In the genomic region with DNA sequence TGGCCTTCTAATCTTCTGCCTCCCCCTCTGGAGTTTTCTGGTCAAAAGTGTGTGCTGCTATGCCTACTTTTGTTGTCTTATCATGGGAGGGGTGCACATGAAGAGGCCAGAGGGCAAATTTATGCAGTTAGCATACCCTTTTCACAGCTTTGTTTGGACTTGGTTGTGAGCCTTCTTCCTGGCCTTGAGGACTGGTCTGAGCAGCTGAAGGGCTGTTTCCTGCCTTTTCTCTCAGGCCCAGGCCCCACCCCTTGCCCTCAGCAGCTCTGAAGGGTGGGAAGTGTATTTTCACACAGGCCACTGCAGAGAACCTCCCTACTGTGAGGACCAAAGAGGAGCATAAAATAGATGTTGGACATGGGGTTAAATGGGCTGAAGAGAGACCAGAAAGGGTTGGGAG, we compare ENCODE assay signal across 11 mouse cellular contexts. TPM values are rescaled to one million over a fixed set of nuclear protein-coding genes. Genes with fewer than 3 reads are reported as not detected.
DNase-seq lines count a peak whose midpoint lies in the region; ATAC-seq and TF ChIP-seq lines count a peak whose summit lies in the region.
"Had no signal": no experiment of that assay in that cellular context is flagged by ENCODE, and none has a peak within 500 bp of the region (broad histone marks: within the 10 kb centered on the region; RNA-seq: fewer than 3 reads in every experiment).

No protein-coding gene starts in this region.

- no peak for TF ChIP-seq EP300 in heart, postnatal 0 days (IDR thresholded peaks at IDR 0.05; ENCODE audit: low read depth)

- ATAC-seq in heart, postnatal 0 days (ENCODE audit: insufficient read depth, low read depth) = no peak
- no peak for ATAC-seq in lung, embryonic 16.5 days (ENCODE audit: low read depth)
- ATAC-seq in hindbrain, embryonic 13.5 days (ENCODE audit: low FRiP score) = no peak
- ATAC-seq: inflammation-experienced regulatory T-cells, adult 6 months had no signal

- H3K36me3 ChIP-seq in heart, postnatal 0 days (replicated peaks; ENCODE audit: control insufficient read depth, insufficient read depth, low read length) = no peaks in the 10 kb centered on the region
- no peaks in the 10 kb centered on the region for H3K36me3 ChIP-seq in lung, embryonic 16.5 days (ENCODE audit: control insufficient read depth, insufficient read depth, low read length)
- no peaks in the 10 kb centered on the region for H3K36me3 ChIP-seq in hindbrain, embryonic 13.5 days
- H3K36me3 ChIP-seq: limb, embryonic 12.5 days had no signal

- DNase-seq in adrenal gland, postnatal 36 days = peak; percentile 50 to 67
- no peak for DNase-seq in adrenal gland, adult 18-20 months (ENCODE audit: low spot score in 2 of 2)
- DNase-seq in lung, adult 2 months = no peak
- DNase-seq in lung, postnatal 25 days (ENCODE audit: low spot score) = no peak
- DNase-seq in heart, postnatal 0 days (ENCODE audit: low spot score) = no peak
- no peak for DNase-seq in urinary bladder, adult 2 months (ENCODE audit: low spot score)
- DNase-seq: embryo, embryonic 11 days had no signal

- TF ChIP-seq POLR2A in lung, adult 2 months (IDR thresholded peaks at IDR 0.05; ENCODE audit: borderline replicate concordance, extremely low read depth, low read depth, low read length) = peak; percentile 36; the same call in 1 of the 2 replicates

- peaks cover 31% of the 10 kb centered on the region for H3K27me3 ChIP-seq in heart, postnatal 0 days (ENCODE audit: control insufficient read depth, insufficient read depth, low read length)
- peaks cover 45% of the 10 kb centered on the region for H3K27me3 ChIP-seq in lung, embryonic 16.5 days (ENCODE audit: control insufficient read depth, insufficient read depth, low read depth, low read length)
- peaks cover 87% of the 10 kb centered on the region for H3K27me3 ChIP-seq in hindbrain, embryonic 13.5 days

- peaks cover 7% of the 10 kb centered on the region for H3K4me1 ChIP-seq in lung, adult 2 months (ENCODE audit: control insufficient read depth, insufficient read depth, low read length)
- H3K4me1 ChIP-seq in heart, postnatal 0 days (ENCODE audit: control insufficient read depth, insufficient read depth) = peaks cover 11% of the 10 kb centered on the region
- peaks cover 7% of the 10 kb centered on the region for H3K4me1 ChIP-seq in lung, embryonic 16.5 days (replicated peaks; ENCODE audit: control insufficient read depth, insufficient read depth, low read length)
- peaks cover 31% of the 10 kb centered on the region for H3K4me1 ChIP-seq in hindbrain, embryonic 13.5 days (replicated peaks)

- no peak overlapping the region for H3K9ac ChIP-seq in heart, postnatal 0 days (replicated peaks; ENCODE audit: low read depth, low read length)
- no peak overlapping the region for H3K9ac ChIP-seq in lung, embryonic 16.5 days (ENCODE audit: low read length)
- no peak overlapping the region for H3K9ac ChIP-seq in hindbrain, embryonic 13.5 days
- H3K9ac ChIP-seq: limb, embryonic 12.5 days had no signal

- H3K9me3 ChIP-seq in heart, postnatal 0 days (replicated peaks; ENCODE audit: control insufficient read depth, low read length) = no peaks in the 10 kb centered on the region
- H3K9me3 ChIP-seq in lung, embryonic 16.5 days (ENCODE audit: control insufficient read depth, low read length) = no peaks in the 10 kb centered on the region
- H3K9me3 ChIP-seq in hindbrain, embryonic 13.5 days = no peaks in the 10 kb centered on the region
- H3K9me3 ChIP-seq: limb, embryonic 12.5 days had no signal

- H3K27ac ChIP-seq in heart, postnatal 0 days (ENCODE audit: low read depth) = peak overlapping the region; percentile 67
- H3K27ac ChIP-seq in lung, embryonic 16.5 days (ENCODE audit: low read length) = peak overlapping the region; percentile 36; the same call in 1 of the 2 replicates
- no peak overlapping the region for H3K27ac ChIP-seq in hindbrain, embryonic 13.5 days
- H3K27ac ChIP-seq: limb, embryonic 12.5 days had no signal

- peak overlapping the region; percentile 90 for H3K4me2 ChIP-seq in heart, postnatal 0 days (ENCODE audit: low read depth, low read length)
- H3K4me2 ChIP-seq in lung, embryonic 16.5 days (ENCODE audit: low read depth, low read length) = peak overlapping the region; percentile 85; the same call in 1 of the 2 replicates
- H3K4me2 ChIP-seq in hindbrain, embryonic 13.5 days = no peak overlapping the region

- H3K4me3 ChIP-seq in lung, adult 2 months (replicated peaks; ENCODE audit: extremely low read depth, low read depth, low read length) = peak overlapping the region; percentile 9
- H3K4me3 ChIP-seq in heart, postnatal 0 days (ENCODE audit: low read depth, low read length) = no peak overlapping the region
- no peak overlapping the region for H3K4me3 ChIP-seq in lung, embryonic 16.5 days (ENCODE audit: low read length)
- H3K4me3 ChIP-seq in hindbrain, embryonic 13.5 days = no peak overlapping the region

- TF ChIP-seq CTCF in lung, adult 2 months (IDR thresholded peaks at IDR 0.05; ENCODE audit: insufficient read depth, low read length) = no peak
- TF ChIP-seq CTCF in heart, postnatal 0 days (IDR thresholded peaks at IDR 0.05; ENCODE audit: low read depth) = no peak

RNA-seq across cellular contexts. Expression of gene Jak3, which starts 1.5 kb away (rescaled TPM):
- 10 to 100 TPM; 11.3 to 13.0 TPM for total RNA-seq in adrenal gland, postnatal 36 days (2021)
- total RNA-seq in adrenal gland, adult 18-20 months (2021) = 10 to 100 TPM; 11.6 to 17.3 TPM
- 56.6 and 72.7 TPM in 2 replicates for polyA plus RNA-seq in lung, adult 2 months (2012; rRNA removed)
- total RNA-seq in heart, postnatal 0 days (2014; rRNA removed; ENCODE audit: low replicate concordance) = 14.6 and 16.9 TPM in 2 replicates
- polyA plus RNA-seq in heart, postnatal 0 days (2015; fragmentation: Nextera tagmentation; extraction: Ambion mirVana) = 5.7 and 5.8 TPM in 2 replicates
- polyA plus RNA-seq in lung, embryonic 16.5 days (2015; fragmentation: Nextera tagmentation; extraction: Ambion mirVana) = 8.9 and 9.1 TPM in 2 replicates
- 3.5 TPM in 2 replicates for polyA plus RNA-seq in hindbrain, embryonic 13.5 days (2015; fragmentation: Nextera tagmentation; extraction: Ambion mirVana)
- polyA plus RNA-seq in urinary bladder, adult 2 months (2012; rRNA removed) = 14.9 and 17.1 TPM in 2 replicates

RNA-seq across cellular contexts. Expression of gene Unc13a, which starts 6.0 kb away (rescaled TPM):
- 1 to 10 TPM; 4.6 to 7.3 TPM for total RNA-seq in adrenal gland, postnatal 36 days (2021)
- 1 to 10 TPM; 5.9 to 7.9 TPM for total RNA-seq in adrenal gland, adult 18-20 months (2021)
- polyA plus RNA-seq in lung, adult 2 months (2012; rRNA removed) = 0.25 and 0.32 TPM in 2 replicates
- total RNA-seq in heart, postnatal 0 days (2014; rRNA removed; ENCODE audit: low replicate concordance) = 0.57 and 1.2 TPM in 2 replicates
- polyA plus RNA-seq in heart, postnatal 0 days (2015; fragmentation: Nextera tagmentation; extraction: Ambion mirVana) = 0.51 and 0.60 TPM in 2 replicates
- 0.67 and 0.68 TPM in 2 replicates for polyA plus RNA-seq in lung, embryonic 16.5 days (2015; fragmentation: Nextera tagmentation; extraction: Ambion mirVana)
- 18.0 and 18.9 TPM in 2 replicates for polyA plus RNA-seq in hindbrain, embryonic 13.5 days (2015; fragmentation: Nextera tagmentation; extraction: Ambion mirVana)
- polyA plus RNA-seq in urinary bladder, adult 2 months (2012; rRNA removed) = 0.44 and 0.47 TPM in 2 replicates

RNA-seq across cellular contexts. Expression of gene Insl3, which starts 11.5 kb away (rescaled TPM):
- 1 to 10 TPM; 4.0 to 4.7 TPM for total RNA-seq in adrenal gland, postnatal 36 days (2021)
- 1 to 10 TPM; 4.3 to 5.6 TPM for total RNA-seq in adrenal gland, adult 18-20 months (2021)
- 58.5 and 60.7 TPM in 2 replicates for polyA plus RNA-seq in lung, adult 2 months (2012; rRNA removed)
- not detected in 2 replicates for total RNA-seq in heart, postnatal 0 days (2014; rRNA removed; ENCODE audit: low replicate concordance)
- polyA plus RNA-seq in heart, postnatal 0 days (2015; fragmentation: Nextera tagmentation; extraction: Ambion mirVana) = 1.5 and 2.4 TPM in 2 replicates
- polyA plus RNA-seq in lung, embryonic 16.5 days (2015; fragmentation: Nextera tagmentation; extraction: Ambion mirVana) = 1.4 and 1.5 TPM in 2 replicates
- 0.31 and 0.79 TPM in 2 replicates for polyA plus RNA-seq in hindbrain, embryonic 13.5 days (2015; fragmentation: Nextera tagmentation; extraction: Ambion mirVana)
- polyA plus RNA-seq in urinary bladder, adult 2 months (2012; rRNA removed) = 7.7 and 11.7 TPM in 2 replicates

RNA-seq across cellular contexts. Expression of gene B3gnt3, which starts 24.0 kb away (rescaled TPM):
- total RNA-seq in adrenal gland, postnatal 36 days (2021) = 1 to 10 TPM; 4.0 to 4.5 TPM
- total RNA-seq in adrenal gland, adult 18-20 months (2021) = 1 to 10 TPM; 3.5 to 4.3 TPM
- 25.0 and 31.3 TPM in 2 replicates for polyA plus RNA-seq in lung, adult 2 months (2012; rRNA removed)
- 8.7 TPM in 2 replicates for total RNA-seq in heart, postnatal 0 days (2014; rRNA removed; ENCODE audit: low replicate concordance)
- polyA plus RNA-seq in heart, postnatal 0 days (2015; fragmentation: Nextera tagmentation; extraction: Ambion mirVana) = 6.4 TPM in 2 replicates
- 4.4 and 4.6 TPM in 2 replicates for polyA plus RNA-seq in lung, embryonic 16.5 days (2015; fragmentation: Nextera tagmentation; extraction: Ambion mirVana)
- 0.32 and 0.34 TPM in 2 replicates for polyA plus RNA-seq in hindbrain, embryonic 13.5 days (2015; fragmentation: Nextera tagmentation; extraction: Ambion mirVana)
- polyA plus RNA-seq in urinary bladder, adult 2 months (2012; rRNA removed) = 4.8 and 7.4 TPM in 2 replicates

RNA-seq across cellular contexts. Expression of gene Fcho1, which starts 48.0 kb away (rescaled TPM):
- 1 to 10 TPM in 1 of 2 experiments, under 1 TPM in 1; 0.50 to 3.2 TPM for total RNA-seq in adrenal gland, postnatal 36 days (2021)
- total RNA-seq in adrenal gland, adult 18-20 months (2021) = 1 to 10 TPM; 1.9 to 2.3 TPM
- polyA plus RNA-seq in lung, adult 2 months (2012; rRNA removed) = 20.0 and 23.3 TPM in 2 replicates
- total RNA-seq in heart, postnatal 0 days (2014; rRNA removed; ENCODE audit: low replicate concordance) = 0.04 and 1.1 TPM in 2 replicates
- polyA plus RNA-seq in heart, postnatal 0 days (2015; fragmentation: Nextera tagmentation; extraction: Ambion mirVana) = 0.92 and 1.4 TPM in 2 replicates
- 6.5 and 8.0 TPM in 2 replicates for polyA plus RNA-seq in lung, embryonic 16.5 days (2015; fragmentation: Nextera tagmentation; extraction: Ambion mirVana)
- 62.2 and 68.2 TPM in 2 replicates for polyA plus RNA-seq in hindbrain, embryonic 13.5 days (2015; fragmentation: Nextera tagmentation; extraction: Ambion mirVana)
- 4.5 and 5.3 TPM in 2 replicates for polyA plus RNA-seq in urinary bladder, adult 2 months (2012; rRNA removed)

Comparison
In these comparisons a context has a peak if more than half of its experiments do, and no peak if none do; other contexts are left out.
1. DNase-seq: peak in adrenal gland, postnatal 36 days (2 of 2); none in adrenal gland, adult 18-20 months (0 of 2), lung, adult 2 months (single experiment), lung, postnatal 25 days (single experiment), heart, postnatal 0 days (single experiment) and urinary bladder, adult 2 months (single experiment).
2. RNA of gene Unc13a, which starts 6.0 kb away (polyA plus RNA-seq): 18.0 to 18.9 TPM in hindbrain, embryonic 13.5 days; 0.67 to 0.68 TPM in lung, embryonic 16.5 days, 0.51 to 0.60 TPM in heart, postnatal 0 days, 0.44 to 0.47 TPM in urinary bladder, adult 2 months and 0.25 to 0.32 TPM in lung, adult 2 months; every median in the first group is over 10 times any median in the second.